Mouse (Mus musculus) adrenal gland, adult (tissue): ENCODE data around the gene Vps35l.

Experiments
- DNase-seq, 2 experiments: peaks; one replicate each; pipeline ENCODE4 v3.0.0; 2022 to 2023; ENCODE audit warnings: low spot score in 1 of 2; ENCODE audit not compliant: inconsistent age in 2 of 2

Gene Vps35l

GRCm38 (mm10) chr7:118739975-118740531 lies at the start of gene Vps35l:
Gene Vps35l, plus strand, starts transcription at chr7:118740226.
- DNase-seq = peak; percentile 84 to 93

GRCm38 (mm10) chr7:118691287-118691686 lies 48.7 kb upstream of the Vps35l start:
- DNase-seq = no peak

GRCm38 (mm10) chr7:118696146-118696545 lies 43.9 kb upstream of the Vps35l start:
- peak in 1 of 2 experiments; percentile 15 for DNase-seq

- peak; percentile 46 to 71 for DNase-seq
These were observed 42.9 kb upstream of the Vps35l start for GRCm38 (mm10) chr7:118697168-118697567.

- peak in 1 of 2 experiments; percentile 74 for DNase-seq
These were observed 41.1 kb upstream of the Vps35l start for GRCm38 (mm10) chr7:118698882-118699281.

- peak; percentile 34 to 54 for DNase-seq
These were observed 36.9 kb upstream of the Vps35l start for GRCm38 (mm10) chr7:118703144-118703561.

GRCm38 (mm10) chr7:118704001-118704850 lies 35.8 kb upstream of the Vps35l start:
- peak; percentile 29 to 67 for DNase-seq

- DNase-seq = peak; percentile 95 to 98
These were observed 34.7 kb upstream of the Vps35l start, which contains the start of gene Gde1 for GRCm38 (mm10) chr7:118705101-118705961. Gene Gde1, minus strand, starts transcription at chr7:118705778.

- DNase-seq = no peak
These were observed 34.0 kb upstream of the Vps35l start for GRCm38 (mm10) chr7:118706051-118706450.

GRCm38 (mm10) chr7:118706488-118706887 lies 33.5 kb upstream of the Vps35l start:
- no peak for DNase-seq

- DNase-seq = no peak
These were observed 32.8 kb upstream of the Vps35l start for GRCm38 (mm10) chr7:118707216-118707615.

- DNase-seq = peak in 1 of 2 experiments; percentile 48
These were observed 32.0 kb upstream of the Vps35l start for GRCm38 (mm10) chr7:118708002-118708401.

GRCm38 (mm10) chr7:118710776-118711175 lies 29.2 kb upstream of the Vps35l start:
- no peak for DNase-seq

GRCm38 (mm10) chr7:118712228-118713173 lies 27.5 kb upstream of the Vps35l start, which contains the start of gene Ccp110:
Gene Ccp110, plus strand, starts transcription at chr7:118712552.
- DNase-seq = peak; percentile 96 to 97

GRCm38 (mm10) chr7:118714873-118715272 lies 25.2 kb upstream of the Vps35l start:
- no peak for DNase-seq

GRCm38 (mm10) chr7:118718066-118718465 lies 22.0 kb upstream of the Vps35l start:
- DNase-seq = no peak

- DNase-seq = no peak
These were observed 16.1 kb upstream of the Vps35l start for GRCm38 (mm10) chr7:118723927-118724326.

- no peak for DNase-seq
These were observed 14.6 kb upstream of the Vps35l start for GRCm38 (mm10) chr7:118725459-118725858.

- DNase-seq = no peak
These were observed 11.0 kb upstream of the Vps35l start for GRCm38 (mm10) chr7:118728846-118729587.
